Mouse (Mus musculus): Measurements from ENCODE around the gene Tcf19.
"Not testable (repeated sequence)": the region's sequence is repeated elsewhere in the genome, so short reads cannot be mapped to it uniquely, and the experiment has no call there.

Tcf19 gene

GRCm38 (mm10) chr17:35485702-35486101 lies 30.9 kb downstream of the Tcf19 start:
- DNase-seq (ENCODE audit: low spot score in 2 of 2) = no peak

GRCm38 (mm10) chr17:35484066-35484465 lies 32.6 kb downstream of the Tcf19 start:
- peak; percentile 66 to 68 for DNase-seq (ENCODE audit: low spot score in 2 of 2)

DNA sequence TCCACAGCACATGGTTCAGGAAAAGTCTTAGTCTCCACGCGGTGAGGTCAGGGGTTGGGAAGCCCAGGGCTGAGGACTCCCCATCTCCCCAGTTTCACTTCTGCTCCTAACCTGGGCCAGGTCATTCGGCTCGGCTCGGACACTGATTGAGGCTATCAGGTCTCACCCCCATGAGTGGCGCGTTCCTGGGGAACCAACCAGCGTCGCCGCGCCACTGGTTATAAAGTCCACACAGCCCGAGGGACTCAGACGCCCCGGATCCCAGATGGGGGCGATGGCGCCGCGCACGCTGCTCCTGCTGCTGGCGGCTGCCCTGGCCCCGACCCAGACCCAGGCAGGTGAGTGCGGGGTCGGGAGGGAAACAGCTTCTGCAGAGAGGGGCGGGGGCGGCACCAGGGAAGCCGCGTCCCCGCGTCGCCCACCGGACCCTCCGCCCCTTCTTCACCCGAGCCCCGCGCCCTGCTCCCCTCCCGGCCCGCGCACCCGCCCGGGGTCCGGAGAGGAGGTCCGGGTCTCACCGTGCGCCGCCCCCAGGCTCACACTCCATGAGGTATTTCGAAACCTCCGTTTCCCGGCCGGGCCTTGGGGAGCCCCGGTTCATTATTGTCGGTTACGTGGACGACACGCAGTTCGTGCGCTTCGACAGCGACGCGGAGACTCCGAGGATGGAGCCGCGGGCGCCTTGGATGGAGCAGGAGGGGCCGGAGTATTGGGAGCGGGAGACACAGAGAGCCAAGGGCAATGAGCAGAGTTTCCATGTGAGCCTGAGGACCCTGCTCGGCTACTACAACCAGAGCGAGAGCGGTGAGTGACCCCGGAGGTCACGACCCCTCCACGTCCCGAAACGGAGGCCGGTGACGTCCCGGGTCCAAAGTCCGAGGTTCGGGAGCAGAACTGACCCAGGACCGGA lies 46.5 kb downstream of the Tcf19 start, which contains the start of gene H2-Q10:
Gene H2-Q10 (plus strand): TSS at position 248 of the 910 bp plus-strand sequence.
- no peak for DNase-seq (ENCODE audit: low spot score in 2 of 2)

DNA sequence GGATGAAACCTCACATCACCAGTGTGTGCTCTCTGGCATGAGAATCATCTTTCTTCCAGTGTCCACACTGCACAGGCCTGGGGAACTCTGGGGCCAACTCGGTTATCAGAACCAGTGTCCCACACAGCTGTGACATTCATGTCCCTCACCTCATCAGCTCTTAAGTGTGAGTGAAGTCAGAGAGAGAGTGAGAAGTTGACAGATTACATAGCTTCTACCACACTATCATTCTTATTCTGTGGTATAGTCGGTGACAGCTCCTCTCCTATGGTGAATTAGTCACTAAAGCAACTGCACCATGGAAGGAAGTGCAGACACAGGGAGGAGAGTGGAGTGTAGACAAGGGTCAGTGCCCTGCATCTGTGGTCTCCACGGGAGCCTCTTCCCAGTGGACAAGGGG lies 47.7 kb downstream of the Tcf19 start:
- DNase-seq (ENCODE audit: low spot score in 2 of 2) = not testable (repeated sequence)

GRCm38 (mm10) chr17:35465651-35466050 lies 51.0 kb downstream of the Tcf19 start:
- not testable (repeated sequence) for DNase-seq (ENCODE audit: low spot score in 2 of 2)

All from right cerebral cortex, adult 2 months (tissue).